Mouse (Mus musculus) megakaryocyte progenitor cell, adult 5-6 weeks (primary cell): ENCODE results near the gene Raet1e. TPM values are rescaled to one million over a fixed set of nuclear protein-coding genes. Genes with fewer than 3 reads are reported as not detected.
"Not testable (repeated sequence)": the region's sequence is repeated elsewhere in the genome, so short reads cannot be mapped to it uniquely, and the experiment has no call there.

ENCODE experiments used
- ATAC-seq: replicated peaks from 2 replicates; pipeline ENCODE4 v1.8.0; 2016; ENCODE audit warnings: mild to moderate bottlenecking, moderate TSS enrichment, inconsistent platforms; ENCODE audit not compliant: poor library complexity
- total RNA-seq, 2 experiments: library from RNA; stranded (forward) in 1 of 2; stranded (reverse) in 1 of 2; fragments of 157-497, 149-512 nt in 1 of 2; fragments of 200-1000 nt in 1 of 2; gene quantifications; 2 replicates each; pipeline versions ENCODE4 v1.2.3 to v1.2.4; 2015 to 2017

The Raet1e gene
- total RNA-seq (2015) (0.83 TPM in 1 of 2 replicates, not detected in the other), total RNA-seq (2017) (0.37 and 0.71 TPM in 2 replicates)

- ATAC-seq = peak; percentile 97
Measured at GRCm38 (mm10) chr10:22158310-22158999, at the start of gene Raet1e, which contains the start of gene H60b. Gene Raet1e (plus strand): TSS chr10:22158569. Gene H60b (plus strand): TSS chr10:22158586.

GRCm38 (mm10) chr10:22140665-22141280 lies 17.6 kb upstream of the Raet1e start:
- ATAC-seq = peak; percentile 39; the same call in 1 of the 2 replicates

- ATAC-seq = not testable (repeated sequence)
Measured at GRCm38 (mm10) chr10:22142194-22142593, 16.2 kb upstream of the Raet1e start.

- ATAC-seq = no peak
Measured at GRCm38 (mm10) chr10:22142926-22143325, 15.4 kb upstream of the Raet1e start.

DNA sequence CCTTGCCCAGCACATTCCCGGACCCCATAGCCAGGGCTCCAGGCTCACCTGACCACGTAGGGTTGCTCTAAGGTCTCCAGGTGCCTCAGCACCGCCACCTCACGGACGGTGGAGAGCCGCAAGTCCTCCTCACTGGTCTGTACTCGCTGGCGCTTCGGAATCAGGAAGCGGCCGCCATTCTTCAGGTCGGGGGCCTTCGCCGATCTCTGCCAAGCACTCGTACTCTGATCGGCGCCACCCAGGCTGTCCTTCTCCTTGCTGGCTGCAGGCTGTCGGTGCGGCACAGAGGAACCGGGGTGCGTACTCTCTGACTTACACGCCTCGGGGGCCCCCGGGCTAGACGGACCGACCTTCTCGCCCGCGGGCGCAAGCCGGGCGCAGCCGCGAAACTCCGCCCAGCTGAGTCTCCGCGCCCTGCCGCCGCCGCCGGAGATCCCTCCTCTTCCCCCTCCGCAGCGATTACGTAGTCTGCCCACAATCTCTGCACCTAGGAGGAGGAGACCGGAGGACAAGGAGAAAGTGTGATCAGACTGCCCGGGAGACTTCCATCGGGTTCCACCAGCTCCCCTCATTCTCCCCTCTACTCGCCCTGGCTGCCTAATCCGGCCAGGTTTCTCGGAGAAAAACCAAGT lies 9.8 kb upstream of the Raet1e start:
- peak; percentile 82 for ATAC-seq

- no peak for ATAC-seq
Measured at GRCm38 (mm10) chr10:22149073-22149690, 9.2 kb upstream of the Raet1e start, which contains the start of gene E030030I06Rik. Gene E030030I06Rik (minus strand): TSS chr10:22149270.

DNA sequence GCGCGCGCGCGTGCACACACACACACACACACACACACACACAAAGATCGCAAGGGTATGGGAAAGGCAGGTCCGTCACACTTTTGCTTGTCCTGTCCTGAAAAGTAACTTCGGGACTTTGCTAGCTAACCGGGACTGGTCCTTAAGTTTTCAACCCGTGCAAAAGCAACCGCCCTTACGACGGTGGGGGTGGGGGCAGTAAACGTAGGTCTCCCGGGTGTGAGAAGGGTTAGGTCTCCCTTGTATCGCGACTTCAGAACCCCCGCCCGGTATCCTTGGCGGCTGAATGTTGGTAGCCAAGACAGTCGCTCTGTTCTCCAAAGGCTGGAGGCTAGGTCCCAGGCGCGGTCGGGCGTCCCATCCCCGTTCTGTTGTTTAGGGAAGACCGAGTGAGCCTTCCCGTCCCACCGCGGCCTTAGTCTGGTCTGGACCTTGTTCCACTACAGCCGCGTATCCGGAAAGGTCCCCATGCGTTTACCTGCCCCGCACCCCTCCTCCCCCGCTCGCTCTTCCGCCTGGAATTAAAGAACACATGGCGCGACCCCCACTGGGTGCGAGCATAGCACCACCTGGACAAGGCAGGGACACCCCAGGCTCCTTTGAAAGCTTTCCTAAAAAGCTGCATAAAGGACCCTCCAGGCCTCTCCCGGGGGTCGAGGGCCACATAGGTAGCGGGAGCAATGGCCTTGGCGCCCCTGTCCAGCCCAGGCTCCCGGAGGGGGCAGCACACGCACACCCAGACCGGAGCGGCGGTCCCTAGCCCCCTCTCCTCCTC lies 8.5 kb upstream of the Raet1e start:
- no peak for ATAC-seq

DNA sequence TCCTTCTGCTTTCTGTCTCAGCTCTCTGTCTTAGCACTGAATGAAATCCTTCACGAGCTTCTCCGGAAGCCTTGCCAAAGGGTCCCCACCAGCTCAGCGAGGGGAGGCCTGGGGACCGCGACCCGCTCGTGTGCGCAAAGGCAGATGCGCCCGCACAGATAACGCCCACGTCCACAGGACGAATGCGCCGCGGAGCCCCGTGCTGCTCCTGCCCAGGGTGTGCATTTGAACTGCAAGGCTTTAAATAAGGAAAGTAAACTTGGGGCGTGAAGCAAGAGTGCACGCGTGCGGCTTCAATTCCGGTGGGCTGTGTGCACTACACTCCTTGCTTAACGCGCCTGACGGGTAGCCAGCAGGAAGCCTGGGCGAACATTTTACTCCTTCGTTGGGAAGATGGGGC lies 7.8 kb upstream of the Raet1e start:
- ATAC-seq = peak; percentile 58

- 0 out of 2 replicates have a peak, but pooled peaks have one; percentile 12 for ATAC-seq
Measured at GRCm38 (mm10) chr10:22151056-22151862, 7.1 kb upstream of the Raet1e start.

DNA sequence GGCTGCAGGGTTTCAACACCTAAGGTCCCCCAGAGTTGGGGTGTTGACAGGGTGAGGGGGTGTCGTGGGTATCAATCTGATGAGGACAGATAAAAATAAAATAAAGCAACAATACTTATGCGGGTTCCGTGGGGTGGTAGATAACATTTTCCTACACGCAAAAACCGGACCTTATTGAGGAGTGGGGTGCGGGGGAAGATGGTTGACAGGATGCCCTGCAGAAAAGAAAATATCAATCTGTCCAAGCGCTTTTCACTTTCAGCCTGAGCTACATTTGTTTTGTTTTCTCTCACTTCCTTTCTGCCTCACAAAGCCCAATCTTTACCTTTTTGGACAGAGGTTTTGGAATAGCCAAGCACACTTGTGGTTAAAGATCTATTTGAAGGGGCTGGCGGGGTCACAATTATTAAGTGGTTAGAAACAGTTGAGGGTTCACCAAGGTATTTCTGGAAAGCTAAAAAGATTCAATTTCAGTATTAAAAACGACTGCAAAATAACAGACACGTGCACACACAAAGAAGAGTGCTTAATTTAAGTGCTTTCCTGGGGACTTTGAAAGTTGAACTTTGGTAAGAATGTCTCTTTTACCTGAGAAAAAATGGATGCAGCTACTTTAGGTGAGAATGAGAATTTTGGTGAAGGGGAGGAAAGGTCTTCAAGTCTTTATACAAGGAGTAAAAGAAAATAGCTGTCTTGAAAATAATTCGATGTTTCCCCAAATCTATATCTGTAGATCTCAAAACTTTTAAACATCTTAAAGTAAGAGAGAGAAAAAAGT lies 6.3 kb upstream of the Raet1e start:
- ATAC-seq = not testable (repeated sequence)

GRCm38 (mm10) chr10:22153147-22153690 lies 5.2 kb upstream of the Raet1e start:
- not testable (repeated sequence) for ATAC-seq

GRCm38 (mm10) chr10:22154127-22154526 lies 4.2 kb upstream of the Raet1e start:
- ATAC-seq = not testable (repeated sequence)

GRCm38 (mm10) chr10:22154871-22155799 lies 3.2 kb upstream of the Raet1e start:
- no peak for ATAC-seq

- no peak for ATAC-seq
Measured at GRCm38 (mm10) chr10:22159131-22159561, 777 bp downstream of the Raet1e start.

- ATAC-seq = no peak
Measured at GRCm38 (mm10) chr10:22159581-22160140, 1.3 kb downstream of the Raet1e start.

DNA sequence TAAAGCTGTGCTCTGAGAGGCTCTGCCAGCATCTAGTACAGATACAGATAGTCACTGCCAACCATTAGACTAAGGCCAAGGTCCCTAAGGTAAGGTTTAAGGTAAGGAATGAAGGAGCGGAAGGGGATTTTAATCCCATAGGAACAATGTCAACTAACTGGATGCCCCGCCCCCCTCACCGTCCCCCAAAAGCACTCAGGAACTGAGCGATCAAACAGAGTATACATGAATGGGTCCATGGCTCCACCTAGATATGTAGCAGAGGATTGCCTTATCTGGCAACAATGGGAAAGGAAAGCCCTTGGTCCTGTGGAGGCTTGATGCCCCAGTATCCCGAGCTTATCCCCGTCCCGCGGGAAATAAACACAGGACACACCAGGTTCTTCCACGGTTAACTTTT lies 4.9 kb downstream of the Raet1e start:
- ATAC-seq = not testable (repeated sequence)
